Mouse (Mus musculus) urinary bladder, postnatal 4 days (tissue): ENCODE measurements around the gene Gm5891.
"Not testable (repeated sequence)": the region's sequence is repeated elsewhere in the genome, so short reads cannot be mapped to it uniquely, and the experiment has no call there.

Experiments
- DNase-seq, 2 experiments: peaks; one replicate each; pipeline ENCODE4 v3.0.0; 2021 to 2022; ENCODE audit warnings: low spot score in 2 of 2

Gm5891 gene

DNA sequence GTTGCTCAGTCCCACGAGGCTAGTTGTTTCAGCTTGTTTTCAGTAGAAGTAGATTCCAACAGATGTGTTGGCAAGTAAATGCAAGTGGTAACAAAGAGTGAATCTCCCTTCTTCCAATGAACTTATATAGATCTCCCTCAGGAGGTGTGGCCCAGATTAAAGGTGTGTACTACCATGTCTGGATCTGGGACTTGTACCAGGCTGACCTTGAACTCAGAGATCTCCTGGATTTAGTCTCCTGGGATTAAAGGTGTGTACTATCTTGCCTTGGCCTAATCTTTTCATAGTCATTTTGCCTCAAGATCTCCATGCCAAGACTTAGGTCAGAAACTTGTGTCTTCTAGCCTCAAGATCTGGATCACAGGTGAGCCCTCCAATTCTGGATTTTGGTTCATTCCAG lies at the start of gene Gm5891:
Gm5891 (minus strand) TSS at position 101 of the 400 bp plus-strand sequence.
- DNase-seq: not testable (repeated sequence)
